Mouse (Mus musculus): ENCODE results near the gene Pnp2. TPM values are rescaled to one million over a fixed set of nuclear protein-coding genes. Genes with fewer than 3 reads are reported as not detected.

The Pnp2 gene
- total and polyA plus RNA-seq, 3 experiments: 0.65 to 1.7 TPM; not detected in 1

GRCm38 (mm10) chr14:50924281-50925064 lies 31.3 kb upstream of the Pnp2 start, which contains the start of the genes Osgep and Apex1:
Osgep (minus strand) TSS chr14:50924893.
Apex1 (plus strand) TSS chr14:50924968.
- no peaks in the 10 kb centered on the region for H3K27me3 ChIP-seq (ENCODE audit: control insufficient read depth in 1 of 2, insufficient read depth in 2 of 2, low read length in 2 of 2)
- peak within 1 kb of the TSS; percentile 78 to 90 for H3K4me3 ChIP-seq (ENCODE audit: control insufficient read depth in 1 of 2, insufficient read depth in 1 of 2, low read depth in 2 of 2, low read length in 2 of 2)
- peak within 1 kb of the TSS; percentile 76 for H3K9ac ChIP-seq (ENCODE audit: control insufficient read depth, low read depth, low read length, poor library complexity, severe bottlenecking)
- H3K36me3 ChIP-seq (ENCODE audit: control insufficient read depth in 1 of 2, insufficient read depth in 2 of 2, low read length in 2 of 2): peaks cover 0 to 5% of the 10 kb centered on the region in 2 experiments; a peak in 2 of 4 replicates
- peak; percentile 98 for DNase-seq (ENCODE audit: low read depth, low spot score)
- H3K4me1 ChIP-seq (ENCODE audit: control insufficient read depth in 1 of 2, insufficient read depth in 2 of 2, low read length in 2 of 2): no peaks in the 10 kb centered on the region
- peak within 1 kb of the TSS; percentile 83 for H3K27ac ChIP-seq (ENCODE audit: control insufficient read depth, low read depth, low read length)
- peaks cover 21% of the 10 kb centered on the region for H3K79me2 ChIP-seq (ENCODE audit: control insufficient read depth, insufficient read depth, low read length, poor library complexity)
- H3K9me3 ChIP-seq (replicated peaks; ENCODE audit: insufficient read depth, low read length): no peaks in the 10 kb centered on the region
- TF ChIP-seq CHD2 (IDR thresholded peaks at IDR 0.05; ENCODE audit: low read length) (no peak), POLR2A (IDR thresholded peaks at IDR 0.05; ENCODE audit: control insufficient read depth in 1 of 2, insufficient read depth in 1 of 2, low read depth in 1 of 2, low read length in 2 of 2, poor library complexity in 1 of 2) (peak; percentile 67 to 78), ZMIZ1 (IDR thresholded peaks at IDR 0.05; ENCODE audit: low read depth, low read length) (no peak), GATA1 (IDR thresholded peaks at IDR 0.05; ENCODE audit: low read depth, low read length) (no peak), MEF2A (IDR thresholded peaks at IDR 0.05; ENCODE audit: extremely low read depth, insufficient replicate concordance, low read depth, low read length, poor library complexity, severe bottlenecking) (no peak), USF2 (IDR thresholded peaks at IDR 0.05; ENCODE audit: borderline replicate concordance in 1 of 2, insufficient read depth in 1 of 2, low read depth in 1 of 2, low read length in 2 of 2) (peak; percentile 97 to 98), MXI1 (IDR thresholded peaks at IDR 0.05; ENCODE audit: low read depth, low read length) (peak; percentile 99), NELFE (IDR thresholded peaks at IDR 0.05; ENCODE audit: low read depth, low read length) (peak; percentile 49; the same call in 1 of the 2 replicates), TBP (IDR thresholded peaks at IDR 0.05; ENCODE audit: low read depth, low read length) (peak; percentile 86), ZC3H11A (IDR thresholded peaks at IDR 0.05; ENCODE audit: low read depth, low read length) (no peak), MAZ (IDR thresholded peaks at IDR 0.05; ENCODE audit: low read depth, low read length) (no peak), E2F4 (IDR thresholded peaks at IDR 0.05; ENCODE audit: borderline replicate concordance, low read depth, low read length) (peak; percentile 53; the same call in 1 of the 2 replicates), MYB (IDR thresholded peaks at IDR 0.05; ENCODE audit: low read depth, low read length) (no peak), ZNF384 (IDR thresholded peaks at IDR 0.05; ENCODE audit: low read depth, low read length) (no peak), NRF1 (IDR thresholded peaks at IDR 0.05; ENCODE audit: insufficient read depth, low read depth, low read length, poor library complexity, severe bottlenecking) (0 out of 2 replicates have a peak, but pooled peaks have one; percentile 13), ETS1 (IDR thresholded peaks at IDR 0.05; ENCODE audit: low read depth, low read length) (peak; percentile 6; the same call in 1 of the 2 replicates), TCF12 (IDR thresholded peaks at IDR 0.05; ENCODE audit: low read depth, low read length) (peak; percentile 28; the same call in 1 of the 2 replicates), ELF1 (IDR thresholded peaks at IDR 0.05; ENCODE audit: low read depth, low read length) (0 out of 2 replicates have a peak, but pooled peaks have one; percentile 8), CTCF (IDR thresholded peaks at IDR 0.05 in 2 of 3, conservative IDR thresholded peaks at IDR 0.05 in 1 of 3; ENCODE audit: control insufficient read depth in 1 of 3, insufficient read depth in 1 of 3, low read depth in 2 of 3, low read length in 3 of 3, poor library complexity in 1 of 3, severe bottlenecking in 1 of 3) (no peak), ZKSCAN1 (IDR thresholded peaks at IDR 0.05; ENCODE audit: low read depth, low read length) (no peak), JUND (IDR thresholded peaks at IDR 0.05; ENCODE audit: low read depth, low read length) (no peak), CHD1 (IDR thresholded peaks at IDR 0.05; ENCODE audit: low read depth, low read length) (no peak; the same call in 1 of the 2 replicates), POLR2AphosphoS5 (IDR thresholded peaks at IDR 0.05; ENCODE audit: borderline replicate concordance, low read depth, low read length) (peak; percentile 49; the same call in 1 of the 2 replicates), GABPA (IDR thresholded peaks at IDR 0.05; ENCODE audit: low read depth, low read length) (no peak), USF1 (IDR thresholded peaks at IDR 0.05; ENCODE audit: low read depth, low read length) (peak; percentile 95), RCOR1 (IDR thresholded peaks at IDR 0.05; ENCODE audit: low read depth, low read length) (no peak), POLR2AphosphoS2 (IDR thresholded peaks at IDR 0.05; ENCODE audit: low read length) (peak; percentile 91), MAX (IDR thresholded peaks at IDR 0.05; ENCODE audit: low read length) (peak; percentile 100), MYC (IDR thresholded peaks at IDR 0.05; ENCODE audit: low read depth, low read length) (peak; percentile 99), MAFK (IDR thresholded peaks at IDR 0.05; ENCODE audit: borderline replicate concordance, low read depth, low read length) (no peak), UBTF (IDR thresholded peaks at IDR 0.05; ENCODE audit: borderline replicate concordance, insufficient read depth, low read depth, low read length) (no peak), TAL1 (IDR thresholded peaks at IDR 0.05; ENCODE audit: low read length) (no peak), RAD21 (IDR thresholded peaks at IDR 0.05; ENCODE audit: low read depth, low read length) (no peak), KAT2A (conservative IDR thresholded peaks at IDR 0.05; ENCODE audit: low read depth, low read length) (no peak), SMC3 (IDR thresholded peaks at IDR 0.05; ENCODE audit: low read depth, low read length) (no peak)
